Mouse (Mus musculus) ovary, adult 2 months (tissue): ENCODE data around the gene Prl8a8. TPM values are rescaled to one million over a fixed set of nuclear protein-coding genes. Genes with fewer than 3 reads are reported as not detected.

Source experiments
- polyA plus RNA-seq: library from polyadenylated mRNA; depleted of rRNA; stranded (reverse); fragments of >200 nt; gene quantifications from 2 replicates; pipeline ENCODE4 v1.2.3, GENCODE M21; 2012; rRNA removed

Prl8a8 gene
- not detected in 2 replicates for polyA plus RNA-seq

GRCm38 (mm10) chr13:27513117-27513516 is at the start of gene Prl8a8:
TSS of gene Prl8a8 (minus strand) at chr13:27513217.

Other genes with a start within 250 kb of the Prl8a8 start
- not detected in 2 replicates for gene Prl6a1, start 200.6 kb downstream of the Prl8a8 start, polyA plus RNA-seq
- not detected in 2 replicates for gene Prl8a2, start 167.5 kb downstream of the Prl8a8 start, polyA plus RNA-seq
- gene Prl2b1, start 122.4 kb downstream of the Prl8a8 start, polyA plus RNA-seq: not detected in 2 replicates
- gene Prl8a6, start 74.5 kb downstream of the Prl8a8 start, polyA plus RNA-seq: not detected in 2 replicates
- gene Prl8a9, start 51.4 kb upstream of the Prl8a8 start, polyA plus RNA-seq: not detected in 2 replicates
- gene Prl8a1, start 69.0 kb upstream of the Prl8a8 start, polyA plus RNA-seq: not detected in 2 replicates
- not detected in 2 replicates for gene Prl7b1, start 97.4 kb upstream of the Prl8a8 start, polyA plus RNA-seq
- not detected in 2 replicates for gene Prl7a1, start 129.3 kb upstream of the Prl8a8 start, polyA plus RNA-seq
- not detected in 2 replicates for gene Prl7a2, start 154.8 kb upstream of the Prl8a8 start, polyA plus RNA-seq
- not detected in 2 replicates for gene Prl7d1, start 203.5 kb upstream of the Prl8a8 start, polyA plus RNA-seq